Mouse (Mus musculus): ENCODE data around the gene Esr1. TPM values are rescaled to one million over a fixed set of nuclear protein-coding genes. Genes with fewer than 3 reads are reported as not detected.

Esr1 gene
- polyA plus RNA-seq, 1 experiment from 2014 or later = 0.82 TPM

- Histone ChIP-seq H3K27me3 (no peaks in the 10 kb centered on the region), H3K4me3 (no peak overlapping the region), H3K4me2 (no peak overlapping the region), H3K27ac (no peak overlapping the region), H3K4me1 (no peaks in the 10 kb centered on the region), H3K36me3 (no peaks in the 10 kb centered on the region), H3K9ac (no peak overlapping the region), H3K9me3 (no peaks in the 10 kb centered on the region)
- no peak for ATAC-seq (ENCODE audit: insufficient number of reproducible peaks, low FRiP score, low TSS enrichment, low read depth)
Observed at GRCm38 (mm10) chr10:4971586-4971985, 360.2 kb downstream of the Esr1 start.

GRCm38 (mm10) chr10:4972026-4972425 is 360.6 kb downstream of the Esr1 start:
- Histone ChIP-seq H3K4me2 (no peak overlapping the region), H3K27me3 (no peaks in the 10 kb centered on the region), H3K9me3 (no peaks in the 10 kb centered on the region), H3K4me3 (no peak overlapping the region), H3K36me3 (no peaks in the 10 kb centered on the region), H3K4me1 (no peaks in the 10 kb centered on the region), H3K9ac (no peak overlapping the region), H3K27ac (no peak overlapping the region)
- ATAC-seq (ENCODE audit: insufficient number of reproducible peaks, low FRiP score, low TSS enrichment, low read depth) = no peak
- WGBS = 37% methylated on average over 2 of the region's 2 CpGs

GRCm38 (mm10) chr10:4974246-4974645 is 362.9 kb downstream of the Esr1 start:
- 92% methylated on average over 4 of the region's 4 CpGs for WGBS
- no peak overlapping the region for H3K4me2 ChIP-seq
- H3K36me3 ChIP-seq = no peaks in the 10 kb centered on the region
- no peak overlapping the region for H3K9ac ChIP-seq
- no peaks in the 10 kb centered on the region for H3K4me1 ChIP-seq
- no peak for ATAC-seq (ENCODE audit: insufficient number of reproducible peaks, low FRiP score, low TSS enrichment, low read depth)
- H3K4me3 ChIP-seq = no peak overlapping the region
- no peaks in the 10 kb centered on the region for H3K9me3 ChIP-seq
- no peak overlapping the region for H3K27ac ChIP-seq
- no peaks in the 10 kb centered on the region for H3K27me3 ChIP-seq

GRCm38 (mm10) chr10:4976557-4976956 is 365.2 kb downstream of the Esr1 start:
- no peak overlapping the region for H3K4me2 ChIP-seq
- H3K4me3 ChIP-seq = no peak overlapping the region
- no peaks in the 10 kb centered on the region for H3K27me3 ChIP-seq
- no peaks in the 10 kb centered on the region for H3K4me1 ChIP-seq
- no peak for ATAC-seq (ENCODE audit: insufficient number of reproducible peaks, low FRiP score, low TSS enrichment, low read depth)
- no peaks in the 10 kb centered on the region for H3K36me3 ChIP-seq
- H3K9ac ChIP-seq = no peak overlapping the region
- H3K27ac ChIP-seq = no peak overlapping the region
- WGBS = 79% methylated on average over 2 of the region's 2 CpGs
- H3K9me3 ChIP-seq = no peaks in the 10 kb centered on the region

- 87% methylated on average over 3 of the region's 3 CpGs for WGBS
- Histone ChIP-seq H3K27me3 (no peaks in the 10 kb centered on the region), H3K4me1 (no peaks in the 10 kb centered on the region), H3K9me3 (no peaks in the 10 kb centered on the region), H3K9ac (no peak overlapping the region), H3K4me3 (no peak overlapping the region), H3K4me2 (no peak overlapping the region), H3K36me3 (no peaks in the 10 kb centered on the region), H3K27ac (no peak overlapping the region)
- ATAC-seq (ENCODE audit: insufficient number of reproducible peaks, low FRiP score, low TSS enrichment, low read depth) = no peak
Observed at GRCm38 (mm10) chr10:4977374-4977773, 366.0 kb downstream of the Esr1 start.

DNA sequence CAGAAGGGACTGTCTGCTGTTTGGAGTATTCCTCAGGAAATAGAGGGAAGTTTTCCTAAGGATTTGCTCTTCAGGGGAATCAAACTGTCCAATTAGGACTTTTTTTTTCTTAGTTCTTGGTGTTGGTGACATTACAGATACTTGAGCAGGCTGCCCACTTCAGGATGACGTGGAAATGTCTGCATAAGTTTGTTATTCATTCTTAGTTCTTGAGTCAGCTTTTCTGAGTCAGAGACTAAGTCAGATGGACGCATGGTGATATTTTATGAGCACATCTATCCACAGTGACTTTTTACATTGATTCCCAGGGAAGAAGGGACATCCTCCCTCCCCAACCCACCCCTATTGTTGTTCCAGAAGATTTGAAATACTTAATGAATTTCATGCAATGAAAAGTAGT is 372.5 kb downstream of the Esr1 start:
- ATAC-seq (ENCODE audit: insufficient number of reproducible peaks, low FRiP score, low TSS enrichment, low read depth) = no peak
- no peak overlapping the region for H3K27ac ChIP-seq
- H3K27me3 ChIP-seq = no peaks in the 10 kb centered on the region
- WGBS = 67% methylated on average over 2 of the region's 2 CpGs
- H3K4me3 ChIP-seq = no peak overlapping the region
- H3K4me1 ChIP-seq = no peaks in the 10 kb centered on the region
- no peak overlapping the region for H3K9ac ChIP-seq
- H3K9me3 ChIP-seq = no peaks in the 10 kb centered on the region
- no peaks in the 10 kb centered on the region for H3K36me3 ChIP-seq
- H3K4me2 ChIP-seq = no peak overlapping the region

DNA sequence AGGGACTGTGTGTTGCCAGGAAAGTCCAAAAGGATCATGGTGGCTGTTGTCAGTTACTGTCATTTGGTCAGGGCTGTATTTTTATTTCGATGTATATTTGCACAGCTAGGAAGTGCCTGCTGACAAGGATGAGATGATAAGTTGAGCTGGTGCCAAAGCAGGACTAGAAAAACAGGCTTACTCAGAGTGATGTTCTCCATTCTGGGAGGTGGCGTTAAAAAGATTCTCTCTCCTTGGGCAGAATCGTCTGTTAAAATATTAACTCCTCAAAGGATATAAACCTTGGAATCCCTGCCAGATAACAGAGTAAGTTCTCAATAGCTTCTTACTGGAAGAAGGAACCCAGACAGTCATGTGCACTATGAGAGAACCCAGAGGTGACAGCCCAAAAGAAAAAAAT is 382.4 kb downstream of the Esr1 start:
- H3K9me3 ChIP-seq = no peaks in the 10 kb centered on the region
- no peak for ATAC-seq (ENCODE audit: insufficient number of reproducible peaks, low FRiP score, low TSS enrichment, low read depth)
- no peaks in the 10 kb centered on the region for H3K27me3 ChIP-seq
- 69% methylated on average over 3 of the region's 3 CpGs for WGBS
- no peaks in the 10 kb centered on the region for H3K36me3 ChIP-seq
- no peak overlapping the region for H3K4me2 ChIP-seq
- no peak overlapping the region for H3K9ac ChIP-seq
- H3K4me1 ChIP-seq = no peaks in the 10 kb centered on the region
- H3K27ac ChIP-seq = no peak overlapping the region
- H3K4me3 ChIP-seq = no peak overlapping the region

GRCm38 (mm10) chr10:4996592-4996991 is 385.2 kb downstream of the Esr1 start:
- no peak overlapping the region for H3K27ac ChIP-seq
- no peak overlapping the region for H3K4me2 ChIP-seq
- no peak for ATAC-seq (ENCODE audit: insufficient number of reproducible peaks, low FRiP score, low TSS enrichment, low read depth)
- no peaks in the 10 kb centered on the region for H3K9me3 ChIP-seq
- H3K9ac ChIP-seq = no peak overlapping the region
- no peaks in the 10 kb centered on the region for H3K4me1 ChIP-seq
- 77% methylated on average over 3 of the region's 3 CpGs for WGBS
- no peaks in the 10 kb centered on the region for H3K27me3 ChIP-seq
- H3K4me3 ChIP-seq = no peak overlapping the region
- H3K36me3 ChIP-seq = no peaks in the 10 kb centered on the region

DNA sequence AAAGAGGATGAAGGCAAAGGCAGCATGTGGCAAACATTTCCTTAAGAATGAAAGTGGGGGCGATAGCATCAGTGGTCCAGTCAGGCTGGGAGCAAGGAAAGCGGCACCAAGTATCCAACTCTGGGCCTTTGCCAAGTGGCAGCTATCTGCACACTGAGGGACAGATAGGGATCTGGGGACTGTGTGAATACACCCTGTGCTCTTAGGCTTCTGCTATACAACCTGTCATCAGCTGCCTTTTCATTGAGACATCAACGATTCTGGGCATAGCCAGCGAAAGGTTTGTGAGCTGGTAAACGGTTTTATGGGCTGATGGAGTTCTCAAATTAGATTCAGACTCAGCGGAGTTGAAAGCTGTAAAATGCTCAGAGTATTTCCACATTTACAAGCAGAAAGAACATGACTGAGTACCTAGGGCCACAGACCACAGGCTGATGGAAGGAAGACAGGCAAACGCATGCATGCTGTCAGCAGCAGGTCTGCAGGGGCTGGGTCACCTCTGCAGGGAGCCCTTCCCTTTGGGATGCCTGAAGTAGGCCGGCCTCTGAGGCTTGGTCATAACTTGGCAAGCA is 397.5 kb downstream of the Esr1 start:
- Histone ChIP-seq H3K4me1 (peaks cover 4% of the 10 kb centered on the region; the same call in 1 of the 2 replicates), H3K27me3 (peaks cover 14% of the 10 kb centered on the region), H3K27ac (no peak overlapping the region), H3K9me3 (no peaks in the 10 kb centered on the region), H3K4me2 (no peak overlapping the region), H3K4me3 (no peak overlapping the region), H3K9ac (no peak overlapping the region), H3K36me3 (no peaks in the 10 kb centered on the region)
- no peak for ATAC-seq (ENCODE audit: insufficient number of reproducible peaks, low FRiP score, low TSS enrichment, low read depth)
- 30% methylated on average over 8 of the region's 8 CpGs for WGBS

GRCm38 (mm10) chr10:5012004-5012403 is 400.6 kb downstream of the Esr1 start:
- Histone ChIP-seq H3K27ac (no peak overlapping the region), H3K4me3 (no peak overlapping the region), H3K4me2 (no peak overlapping the region), H3K4me1 (peaks cover 4% of the 10 kb centered on the region; the same call in 1 of the 2 replicates), H3K9me3 (no peaks in the 10 kb centered on the region), H3K36me3 (no peaks in the 10 kb centered on the region), H3K27me3 (peaks cover 14% of the 10 kb centered on the region), H3K9ac (no peak overlapping the region)
- ATAC-seq (ENCODE audit: insufficient number of reproducible peaks, low FRiP score, low TSS enrichment, low read depth) = no peak

GRCm38 (mm10) chr10:5014976-5015375 is 403.6 kb downstream of the Esr1 start:
- Histone ChIP-seq H3K4me2 (no peak overlapping the region), H3K9ac (no peak overlapping the region), H3K9me3 (no peaks in the 10 kb centered on the region), H3K4me1 (no peaks in the 10 kb centered on the region), H3K27ac (no peak overlapping the region), H3K36me3 (no peaks in the 10 kb centered on the region), H3K4me3 (no peak overlapping the region), H3K27me3 (0 out of 2 replicates have a peak, but pooled peaks cover 5% of the 10 kb centered on the region)
- 73% methylated on average over 1 of the region's 1 CpGs for WGBS
- no peak for ATAC-seq (ENCODE audit: insufficient number of reproducible peaks, low FRiP score, low TSS enrichment, low read depth)

DNA sequence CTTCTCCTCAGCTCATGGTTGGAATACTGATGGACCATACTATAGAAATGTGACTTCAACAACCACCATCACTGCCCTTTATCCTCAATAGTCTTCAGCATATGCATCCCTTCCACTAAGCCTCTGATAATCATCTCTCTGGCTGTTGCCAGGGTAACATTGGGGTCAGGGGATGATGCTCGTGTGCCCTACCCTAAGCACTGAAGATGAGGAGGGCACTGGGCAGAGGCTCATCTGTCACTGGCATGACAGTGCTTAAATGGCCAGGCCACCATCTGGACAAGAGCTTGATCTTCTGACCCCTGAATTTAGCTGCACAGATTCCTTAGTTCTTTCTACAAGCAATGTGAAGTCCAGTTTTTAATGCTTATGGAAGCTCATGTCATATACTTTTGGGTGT is 405.8 kb downstream of the Esr1 start:
- no peaks in the 10 kb centered on the region for H3K27me3 ChIP-seq
- H3K9ac ChIP-seq = no peak overlapping the region
- WGBS = 59% methylated on average over 1 of the region's 1 CpGs
- no peak overlapping the region for H3K27ac ChIP-seq
- no peaks in the 10 kb centered on the region for H3K4me1 ChIP-seq
- H3K4me3 ChIP-seq = no peak overlapping the region
- no peak for ATAC-seq (ENCODE audit: insufficient number of reproducible peaks, low FRiP score, low TSS enrichment, low read depth)
- no peaks in the 10 kb centered on the region for H3K9me3 ChIP-seq
- H3K36me3 ChIP-seq = no peaks in the 10 kb centered on the region
- no peak overlapping the region for H3K4me2 ChIP-seq

- no peak for ATAC-seq (ENCODE audit: insufficient number of reproducible peaks, low FRiP score, low TSS enrichment, low read depth)
- WGBS = 95% methylated on average over 4 of the region's 4 CpGs
- H3K4me1 ChIP-seq = no peaks in the 10 kb centered on the region
Observed at GRCm38 (mm10) chr10:5025906-5026305, 414.5 kb downstream of the Esr1 start.

More at GRCm38 (mm10) chr10:5025906-5026305, 414.5 kb downstream of the Esr1 start:
- Histone ChIP-seq H3K36me3 (peaks cover 5% of the 10 kb centered on the region; the same call in 1 of the 2 replicates), H3K4me3 (no peak overlapping the region), H3K9ac (no peak overlapping the region), H3K27me3 (no peaks in the 10 kb centered on the region), H3K4me2 (no peak overlapping the region), H3K27ac (no peak overlapping the region), H3K9me3 (no peaks in the 10 kb centered on the region)

Data from limb, embryonic 15.5 days (tissue).